8 mouse cellular contexts compared by ENCODE assay signal in genomic region chr3:67463001-67463400, GRCm38 (mm10). TPM values are rescaled to one million over a fixed set of nuclear protein-coding genes. Genes with fewer than 3 reads are reported as not detected.
A peak's percentile ranks its signal among the peaks of the same experiment; 100 is the strongest.
DNase-seq lines count a peak whose midpoint lies in the region; ATAC-seq and TF ChIP-seq lines count a peak whose summit lies in the region.

No protein-coding gene starts in this region.

- 1% methylated on average over 12 of the region's 12 CpGs for WGBS in kidney, postnatal 0 days
- WGBS in bone marrow, adult 2 months = 2% methylated on average over 12 of the region's 12 CpGs
- 5% methylated on average over 12 of the region's 12 CpGs for WGBS in hindbrain, embryonic 10.5 days

- peak overlapping the region; percentile 65 for H3K4me3 ChIP-seq in kidney, postnatal 0 days (replicated peaks; ENCODE audit: low read depth, low read length)
- H3K4me3 ChIP-seq in bone marrow, adult 2 months (replicated peaks; ENCODE audit: control insufficient read depth, low read depth, low read length) = peak overlapping the region; percentile 88
- peak overlapping the region; percentile 68 for H3K4me3 ChIP-seq in hindbrain, embryonic 10.5 days

- H3K9me3 ChIP-seq in kidney, postnatal 0 days (replicated peaks; ENCODE audit: low read length) = no peaks in the 10 kb centered on the region
- H3K9me3 ChIP-seq in hindbrain, embryonic 10.5 days = no peaks in the 10 kb centered on the region

- peaks cover 22% of the 10 kb centered on the region for H3K36me3 ChIP-seq in kidney, postnatal 0 days (ENCODE audit: insufficient read depth, low read length)
- peaks cover 40% of the 10 kb centered on the region for H3K36me3 ChIP-seq in hindbrain, embryonic 10.5 days

- H3K4me1 ChIP-seq in kidney, postnatal 0 days (replicated peaks; ENCODE audit: insufficient read depth, low read length) = no peaks in the 10 kb centered on the region
- H3K4me1 ChIP-seq in bone marrow, adult 2 months (ENCODE audit: control insufficient read depth, insufficient read depth, low read length) = no peaks in the 10 kb centered on the region
- peaks cover 19% of the 10 kb centered on the region for H3K4me1 ChIP-seq in hindbrain, embryonic 10.5 days (replicated peaks)

- peak overlapping the region; percentile 84 for H3K27ac ChIP-seq in kidney, postnatal 0 days
- no peak overlapping the region for H3K27ac ChIP-seq in bone marrow, adult 2 months (ENCODE audit: control insufficient read depth, insufficient read depth, low read depth, low read length, poor library complexity)
- peak overlapping the region; percentile 87 for H3K27ac ChIP-seq in hindbrain, embryonic 10.5 days

- peak; percentile 22 for DNase-seq in kidney, postnatal 0 days (ENCODE audit: low spot score)
- DNase-seq in kidney, adult 8-10 months = no peak
- no peak for DNase-seq in hindbrain, embryonic 10.5 days (ENCODE audit: low spot score)
- DNase-seq in cerebellum, postnatal 36 days = no peak
- DNase-seq in spleen, postnatal 10 days (ENCODE audit: low spot score in 2 of 2) = no peak
- no peak for DNase-seq in urinary bladder, postnatal 14 days (ENCODE audit: low spot score)

- peak; percentile 40; the same call in 1 of the 2 replicates for ATAC-seq in kidney, postnatal 0 days (replicated peaks; ENCODE audit: low FRiP score, low read depth)
- ATAC-seq in megakaryocyte-erythroid progenitor cell, adult 5-6 weeks (replicated peaks; ENCODE audit: low FRiP score, low TSS enrichment, poor library complexity, severe bottlenecking) = peak; percentile 18; the same call in 1 of the 2 replicates

- TF ChIP-seq POLR2A in bone marrow, adult 2 months (IDR thresholded peaks at IDR 0.05; ENCODE audit: borderline replicate concordance, control insufficient read depth, low read depth, low read length) = no peak

- H3K4me2 ChIP-seq in kidney, postnatal 0 days (ENCODE audit: low read length) = peak overlapping the region; percentile 93

- H3K27me3 ChIP-seq in kidney, postnatal 0 days (ENCODE audit: insufficient read depth, low read length) = no peaks in the 10 kb centered on the region
- no peaks in the 10 kb centered on the region for H3K27me3 ChIP-seq in hindbrain, embryonic 10.5 days (ENCODE audit: insufficient read depth, poor library complexity, severe bottlenecking)

- H3K9ac ChIP-seq in kidney, postnatal 0 days (ENCODE audit: low read depth, low read length) = peak overlapping the region; percentile 70

- TF ChIP-seq CTCF in kidney, postnatal 0 days (IDR thresholded peaks at IDR 0.05; ENCODE audit: low read depth) = no peak
- TF ChIP-seq CTCF in bone marrow, adult 2 months (IDR thresholded peaks at IDR 0.05; ENCODE audit: control insufficient read depth, insufficient read depth, low read length) = no peak

RNA-seq across cellular contexts. Expression of gene Lxn, which starts 0.7 kb away (rescaled TPM):
- polyA plus RNA-seq in kidney, postnatal 0 days (2015; fragmentation: Nextera tagmentation; extraction: Ambion mirVana) = 66.6 and 70.1 TPM in 2 replicates
- polyA plus RNA-seq in bone marrow, adult 2 months (2011; ENCODE audit: insufficient read depth, insufficient read length, low replicate concordance, missing spikeins) = 5.6 and 7.7 TPM in 2 replicates
- polyA plus RNA-seq in hindbrain, embryonic 10.5 days (2016; fragmentation: Nextera tagmentation; extraction: Ambion mirVana) = 54.6 and 64.5 TPM in 2 replicates
- 9.2 and 11.6 TPM in 2 replicates for total RNA-seq in megakaryocyte-erythroid progenitor cell, adult 5-6 weeks (2014; fragmentation: Nextera tagmentation)
- 2.4 and 5.7 TPM in 2 replicates for total RNA-seq in megakaryocyte-erythroid progenitor cell, adult 5-6 weeks (2017)

RNA-seq across cellular contexts. Expression of gene Gfm1, which starts 33.1 kb away (rescaled TPM):
- 59.1 and 66.7 TPM in 2 replicates for polyA plus RNA-seq in kidney, postnatal 0 days (2015; fragmentation: Nextera tagmentation; extraction: Ambion mirVana)
- polyA plus RNA-seq in bone marrow, adult 2 months (2011; ENCODE audit: insufficient read depth, insufficient read length, low replicate concordance, missing spikeins) = 8.0 and 13.0 TPM in 2 replicates
- polyA plus RNA-seq in hindbrain, embryonic 10.5 days (2016; fragmentation: Nextera tagmentation; extraction: Ambion mirVana) = 43.2 and 52.0 TPM in 2 replicates
- 43.2 and 58.5 TPM in 2 replicates for total RNA-seq in megakaryocyte-erythroid progenitor cell, adult 5-6 weeks (2014; fragmentation: Nextera tagmentation)
- total RNA-seq in megakaryocyte-erythroid progenitor cell, adult 5-6 weeks (2017) = 95.9 and 175 TPM in 2 replicates

RNA-seq across cellular contexts. Expression of gene Rarres1, which starts 52.3 kb away (rescaled TPM):
- 6.7 and 7.6 TPM in 2 replicates for polyA plus RNA-seq in kidney, postnatal 0 days (2015; fragmentation: Nextera tagmentation; extraction: Ambion mirVana)
- not detected in 2 replicates for polyA plus RNA-seq in bone marrow, adult 2 months (2011; ENCODE audit: insufficient read depth, insufficient read length, low replicate concordance, missing spikeins)
- 1.5 and 2.9 TPM in 2 replicates for polyA plus RNA-seq in hindbrain, embryonic 10.5 days (2016; fragmentation: Nextera tagmentation; extraction: Ambion mirVana)
- not detected in 2 replicates for total RNA-seq in megakaryocyte-erythroid progenitor cell, adult 5-6 weeks (2014; fragmentation: Nextera tagmentation)
- total RNA-seq in megakaryocyte-erythroid progenitor cell, adult 5-6 weeks (2017) = not detected in 2 replicates
